Mouse (Mus musculus): Measurements from ENCODE around the gene Pla2g2e. TPM values are rescaled to one million over a fixed set of nuclear protein-coding genes. Genes with fewer than 3 reads are reported as not detected.

The Pla2g2e gene
- polyA plus RNA-seq (2017; shearing (Covaris generic)): not detected

GRCm38 (mm10) chr4:138877731-138878130, at the start of gene Pla2g2e:
Pla2g2e (plus strand) TSS chr4:138877942.

GRCm38 (mm10) chr4:138863344-138863998, 14.3 kb upstream of the Pla2g2e start, which contains the start of gene Pla2g5:
Pla2g5 (minus strand) TSS chr4:138863482.

GRCm38 (mm10) chr4:138873864-138874263, 3.9 kb upstream of the Pla2g2e start, which contains the start of gene Gm13030:
Gm13030 (minus strand) TSS chr4:138873964.

GRCm38 (mm10) chr4:138913797-138914196, 36.1 kb downstream of the Pla2g2e start, which contains the start of gene Otud3:
Otud3 (minus strand) TSS chr4:138913945.

Other genes starting within 250 kb of the Pla2g2e start
- gene Vwa5b1, start 242.1 kb upstream of the Pla2g2e start, polyA plus RNA-seq (2017; shearing (Covaris generic)): not detected
- gene Pla2g2c, start 153.2 kb upstream of the Pla2g2e start, polyA plus RNA-seq (2017; shearing (Covaris generic)): not detected
- 0.10 TPM for gene Ubxn10, start 140.8 kb upstream of the Pla2g2e start, polyA plus RNA-seq (2017; shearing (Covaris generic))
- not detected for gene Pla2g2f, start 120.3 kb upstream of the Pla2g2e start, polyA plus RNA-seq (2017; shearing (Covaris generic))
- 0.90 TPM for gene Pla2g2d, start 102.2 kb upstream of the Pla2g2e start, polyA plus RNA-seq (2017; shearing (Covaris generic))
- not detected for gene Pla2g5, start 14.5 kb upstream of the Pla2g2e start, polyA plus RNA-seq (2017; shearing (Covaris generic))
- not detected for gene Gm13030, start 4.0 kb upstream of the Pla2g2e start, polyA plus RNA-seq (2017; shearing (Covaris generic))
- 0.33 TPM for gene Otud3, start 36.0 kb downstream of the Pla2g2e start, polyA plus RNA-seq (2017; shearing (Covaris generic))
- not detected for gene Rnf186, start 89.2 kb downstream of the Pla2g2e start, polyA plus RNA-seq (2017; shearing (Covaris generic))
- 36.8 TPM for gene Tmco4, start 94.9 kb downstream of the Pla2g2e start, polyA plus RNA-seq (2017; shearing (Covaris generic))
- not detected for gene Htr6, start 197.6 kb downstream of the Pla2g2e start, polyA plus RNA-seq (2017; shearing (Covaris generic))
- 0.71 TPM for gene Nbl1, start 215.1 kb downstream of the Pla2g2e start, polyA plus RNA-seq (2017; shearing (Covaris generic))